Mouse (Mus musculus) liver, embryonic 14.5 days (tissue): ENCODE measurements around the gene Olfr765.

Experiments
- CTCF ChIP-seq: IDR thresholded peaks from 2 replicates; pipeline ENCODE4 v1.5.1; 2016; ENCODE audit warnings: antibody characterized with exemption, low read depth, control low read depth
- EP300 ChIP-seq: IDR thresholded peaks from 2 replicates; pipeline ENCODE4 v1.6.1; 2016; ENCODE audit warnings: antibody characterized with exemption, low read depth

DNA sequence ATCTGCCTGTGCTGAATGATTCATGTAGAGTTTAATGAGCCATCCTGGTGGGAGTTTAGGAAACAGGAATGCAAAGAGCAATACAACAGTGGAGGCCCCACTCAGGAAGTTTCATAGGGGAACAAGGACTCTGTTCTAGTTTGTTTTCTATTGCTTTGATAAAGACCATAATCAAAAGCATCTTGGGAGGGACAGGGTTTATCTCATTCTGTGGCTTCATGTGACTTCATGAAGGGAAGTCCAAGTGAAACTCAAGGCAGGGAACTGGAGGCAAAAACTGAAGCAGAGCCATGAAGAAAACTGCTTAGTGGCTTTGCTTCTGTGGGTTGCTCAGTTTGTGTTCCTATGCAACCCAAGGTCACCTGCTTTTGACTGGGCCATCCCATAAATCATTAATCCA lies 35.3 kb downstream of the Olfr765 start:
- TF ChIP-seq CTCF (no peak), EP300 (no peak)
